Mouse (Mus musculus) heart, adult 11 months (tissue): Measurements from ENCODE around the gene Rab11fip4.

Source experiments
- DNase-seq: peaks from one replicate; pipeline ENCODE4 v3.0.0; 2022

Rab11fip4 gene

GRCm38 (mm10) chr11:79590664-79591590 is at the start of gene Rab11fip4:
TSS of gene Rab11fip4 (plus strand) at chr11:79591212.
- no peak for DNase-seq

GRCm38 (mm10) chr11:79552622-79553021 is 38.4 kb upstream of the Rab11fip4 start:
- peak; percentile 11 for DNase-seq

- DNase-seq, result peak; percentile 15
These were observed 30.5 kb upstream of the Rab11fip4 start for GRCm38 (mm10) chr11:79560536-79560935.

- DNase-seq, result peak; percentile 80
These were observed 27.5 kb upstream of the Rab11fip4 start for GRCm38 (mm10) chr11:79563493-79563892.

- no peak for DNase-seq
These were observed 24.1 kb upstream of the Rab11fip4 start for GRCm38 (mm10) chr11:79566947-79567346.

GRCm38 (mm10) chr11:79568197-79568911 is 22.7 kb upstream of the Rab11fip4 start:
- DNase-seq, result no peak

- peak; percentile 37 for DNase-seq
These were observed 20.7 kb upstream of the Rab11fip4 start for GRCm38 (mm10) chr11:79570319-79570718.

GRCm38 (mm10) chr11:79573836-79574235 is 17.2 kb upstream of the Rab11fip4 start:
- DNase-seq, result peak; percentile 84

- peak; percentile 88 for DNase-seq
These were observed 15.5 kb upstream of the Rab11fip4 start for GRCm38 (mm10) chr11:79575383-79576073.

GRCm38 (mm10) chr11:79577741-79578140 is 13.3 kb upstream of the Rab11fip4 start:
- DNase-seq, result peak; percentile 94

GRCm38 (mm10) chr11:79580660-79581059 is 10.4 kb upstream of the Rab11fip4 start:
- DNase-seq, result no peak

- DNase-seq, result peak; percentile 49
These were observed 9.8 kb upstream of the Rab11fip4 start for GRCm38 (mm10) chr11:79581257-79581656.

GRCm38 (mm10) chr11:79584191-79584590 is 6.8 kb upstream of the Rab11fip4 start:
- DNase-seq, result no peak

GRCm38 (mm10) chr11:79589317-79590075 is 1.5 kb upstream of the Rab11fip4 start:
- DNase-seq, result no peak

GRCm38 (mm10) chr11:79591591-79591975 is 571 bp downstream of the Rab11fip4 start:
- DNase-seq, result no peak

GRCm38 (mm10) chr11:79593495-79593894 is 2.5 kb downstream of the Rab11fip4 start:
- no peak for DNase-seq

- no peak for DNase-seq
These were observed 19.4 kb downstream of the Rab11fip4 start for GRCm38 (mm10) chr11:79610454-79610853.

GRCm38 (mm10) chr11:79611011-79611666 is 20.1 kb downstream of the Rab11fip4 start:
- peak; percentile 92 for DNase-seq

- no peak for DNase-seq
These were observed 21.1 kb downstream of the Rab11fip4 start for GRCm38 (mm10) chr11:79612046-79612600.

- no peak for DNase-seq
These were observed 22.1 kb downstream of the Rab11fip4 start for GRCm38 (mm10) chr11:79613084-79613483.

- no peak for DNase-seq
These were observed 22.7 kb downstream of the Rab11fip4 start for GRCm38 (mm10) chr11:79613711-79614110.

GRCm38 (mm10) chr11:79614880-79615279 is 23.9 kb downstream of the Rab11fip4 start:
- no peak for DNase-seq
